Mouse (Mus musculus): ENCODE measurements at regions not wholly inside any gene's neighbourhood (a gene's known extent, or its start where the extent isn't known, plus 50 kb on each side); places are given as distances from the start of the nearest gene placed in this dataset.

- DNase-seq, result no peak
These were observed 116.4 kb upstream of the Lhx5 start for GRCm38 (mm10) chr5:120315116-120315515.

DNA sequence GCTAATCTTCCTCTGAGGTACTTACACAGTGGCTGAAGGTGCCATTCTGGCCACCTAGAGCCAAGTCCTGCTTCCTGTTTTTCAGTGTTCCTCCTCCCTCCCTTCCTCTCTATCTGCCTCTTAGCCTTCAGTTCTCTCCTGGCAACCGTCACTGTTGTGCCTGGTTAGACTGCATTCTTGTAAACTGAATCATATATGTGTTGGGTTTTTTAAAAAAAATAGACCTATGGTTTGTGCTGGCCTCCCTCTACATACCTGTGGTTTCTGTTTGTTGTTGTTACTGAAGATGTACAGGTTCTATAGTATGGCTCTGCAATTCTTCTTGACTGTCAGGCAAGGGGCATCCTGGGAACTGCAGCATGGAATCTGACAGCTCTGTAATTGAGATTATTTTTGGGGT, 112.5 kb upstream of the Lhx5 start:
- DNase-seq, result no peak

DNA sequence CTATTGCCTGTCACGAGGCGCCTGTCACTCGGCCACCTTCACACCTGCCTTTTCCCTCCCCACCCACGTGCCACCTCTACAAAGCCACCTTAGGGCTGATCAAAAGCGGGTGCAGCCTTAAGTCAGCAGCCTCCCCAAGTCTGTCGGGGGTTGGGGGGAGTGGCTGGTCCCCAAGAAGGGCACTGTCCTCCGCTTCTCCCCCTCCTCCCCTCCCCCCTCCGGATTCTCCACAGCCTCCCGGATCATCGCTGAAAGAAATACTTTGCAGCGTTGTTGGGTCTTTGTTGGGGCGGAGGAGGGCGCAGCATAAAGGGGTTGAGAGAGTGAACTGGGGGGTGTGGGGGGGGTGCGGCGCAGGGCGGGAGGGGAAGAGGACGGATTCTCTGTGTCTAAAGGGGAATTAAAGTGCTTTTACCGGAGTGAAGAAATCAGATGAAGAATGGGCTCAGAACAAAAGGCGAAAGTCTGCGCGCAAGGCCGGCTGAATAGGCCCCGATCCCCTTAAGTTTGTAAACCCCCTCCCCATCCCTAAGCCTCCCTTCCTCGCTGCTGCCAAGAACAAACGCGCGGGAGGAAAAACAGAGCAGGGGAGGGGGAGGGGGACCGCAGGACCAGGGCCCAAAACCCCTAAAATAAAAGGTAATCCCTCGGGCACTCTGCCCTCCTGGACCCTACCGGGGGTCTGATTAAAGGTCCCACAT, 109.3 kb upstream of the Lhx5 start:
- DNase-seq, result no peak

DNA sequence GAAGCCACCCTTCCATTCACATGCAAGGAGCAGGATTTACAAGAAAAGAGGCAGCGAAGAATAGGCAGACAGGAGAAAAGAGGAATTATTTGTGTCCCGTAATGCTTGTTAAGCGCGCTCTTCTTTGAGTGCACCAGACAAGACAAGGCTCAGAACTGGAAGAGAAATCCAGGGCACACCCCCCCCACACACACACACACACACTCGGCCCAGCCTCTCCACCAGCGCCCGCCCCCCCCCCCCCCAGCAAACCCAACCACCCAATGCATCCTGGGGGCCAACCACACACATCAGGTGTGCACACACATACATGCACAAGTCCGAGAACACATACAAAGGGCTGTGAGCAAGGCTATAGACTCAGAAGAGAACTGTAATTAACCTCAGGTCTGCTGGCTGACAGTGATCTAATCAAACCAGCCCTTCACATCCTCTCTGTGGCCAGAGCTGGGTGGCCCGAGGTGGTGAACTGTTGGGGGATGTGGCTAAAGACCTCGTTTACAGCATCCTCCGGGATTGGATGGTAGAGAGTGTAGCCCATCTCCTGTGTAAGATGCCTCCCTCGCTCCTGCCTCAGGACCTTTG, 108.7 kb upstream of the Lhx5 start:
- no peak for DNase-seq

- no peak for DNase-seq
These were observed 107.4 kb upstream of the Lhx5 start for GRCm38 (mm10) chr5:120324111-120324510.

DNA sequence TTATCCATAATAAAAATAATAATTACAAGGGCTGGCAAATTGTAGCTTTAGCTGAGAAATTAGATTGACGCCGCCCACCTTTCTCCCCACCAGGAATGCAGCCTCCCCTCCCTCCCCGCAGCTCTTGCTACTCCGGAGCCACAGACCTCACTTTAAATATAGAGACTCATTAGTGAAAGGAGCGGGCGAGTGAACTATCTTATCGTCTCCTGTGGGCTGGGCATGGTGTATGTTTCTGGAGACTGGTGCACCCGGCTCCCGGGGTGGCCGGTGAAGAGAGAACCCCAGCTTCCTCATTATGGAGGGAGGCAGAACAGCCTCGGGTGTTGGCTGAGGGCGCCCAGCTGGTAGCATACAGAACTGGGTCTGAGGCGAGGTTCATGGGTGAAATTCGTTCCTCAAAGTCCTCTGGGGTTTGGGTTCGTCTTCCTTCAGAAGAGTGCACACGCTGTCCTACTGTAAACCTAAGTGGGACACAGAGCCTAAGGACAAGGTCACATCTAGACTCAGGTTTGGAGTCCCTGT, 106.1 kb upstream of the Lhx5 start:
- no peak for DNase-seq

DNA sequence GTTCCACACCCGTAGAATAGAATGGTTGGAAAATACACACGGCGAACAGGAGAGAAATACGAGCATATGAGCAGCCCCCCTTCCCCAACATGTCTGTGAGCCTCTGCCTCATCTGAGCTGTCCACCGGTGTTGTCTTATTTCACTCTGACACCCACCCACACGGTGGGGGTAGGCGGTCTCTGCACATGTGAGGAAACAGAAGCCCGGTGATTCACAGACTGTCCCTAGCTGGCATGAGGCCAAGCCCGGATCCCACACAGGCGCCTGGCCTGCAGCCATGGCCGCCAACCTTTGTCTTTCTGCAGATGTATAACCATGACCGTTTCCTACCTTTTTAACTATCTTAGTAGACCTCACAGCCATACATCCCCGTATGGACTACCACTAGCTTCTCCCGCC, 99.5 kb upstream of the Lhx5 start:
- DNase-seq, result peak; percentile 64

- no peak for DNase-seq
These were observed 92.3 kb upstream of the Lhx5 start for GRCm38 (mm10) chr5:120339162-120339561.

- no peak for DNase-seq
These were observed 90.7 kb upstream of the Lhx5 start for GRCm38 (mm10) chr5:120340696-120341231.

- DNase-seq, result no peak
These were observed 81.0 kb upstream of the Lhx5 start for GRCm38 (mm10) chr5:120350461-120350860.

DNA sequence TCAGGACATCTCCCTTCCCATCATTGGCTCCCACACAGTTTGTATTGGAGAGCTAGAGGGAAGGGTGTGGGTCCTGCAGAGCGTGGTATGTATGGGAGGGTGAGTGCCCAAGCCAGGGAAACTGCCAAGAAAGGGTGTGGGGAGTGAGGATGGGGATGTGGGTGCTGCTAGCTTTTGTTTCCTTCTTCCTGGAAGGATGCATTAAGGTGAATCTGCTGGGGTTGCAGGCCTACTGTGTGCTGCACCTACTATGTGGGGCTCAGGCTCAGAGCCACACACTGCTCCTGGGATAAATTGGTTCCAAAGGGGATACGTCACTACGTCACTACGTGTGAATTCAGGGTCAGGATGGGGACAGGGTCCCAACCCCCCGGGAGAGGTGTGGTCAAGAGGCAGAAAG, 79.7 kb upstream of the Lhx5 start:
- DNase-seq, result no peak

DNA sequence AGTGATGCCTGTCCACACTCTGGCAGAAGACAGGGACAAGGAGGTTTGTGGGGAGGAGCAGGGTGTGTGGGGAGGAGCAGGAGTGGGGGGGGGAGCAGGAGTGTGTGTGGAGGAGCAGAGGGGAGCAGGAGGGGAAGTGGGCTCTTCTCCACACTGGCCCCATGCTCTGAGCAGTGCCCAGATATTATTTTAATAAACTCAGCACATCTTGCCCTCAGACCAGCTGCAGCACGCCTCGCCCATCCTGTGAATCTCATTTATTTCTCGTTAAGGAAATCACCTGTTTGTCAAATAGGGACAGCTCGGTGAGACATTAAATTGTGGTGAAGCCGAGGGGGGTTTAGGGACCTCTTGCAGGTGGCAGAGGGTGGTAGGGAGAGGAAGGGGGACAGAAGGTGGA, 77.8 kb upstream of the Lhx5 start:
- DNase-seq, result no peak

- DNase-seq, result no peak
These were observed 74.5 kb upstream of the Lhx5 start for GRCm38 (mm10) chr5:120356950-120357349.

DNA sequence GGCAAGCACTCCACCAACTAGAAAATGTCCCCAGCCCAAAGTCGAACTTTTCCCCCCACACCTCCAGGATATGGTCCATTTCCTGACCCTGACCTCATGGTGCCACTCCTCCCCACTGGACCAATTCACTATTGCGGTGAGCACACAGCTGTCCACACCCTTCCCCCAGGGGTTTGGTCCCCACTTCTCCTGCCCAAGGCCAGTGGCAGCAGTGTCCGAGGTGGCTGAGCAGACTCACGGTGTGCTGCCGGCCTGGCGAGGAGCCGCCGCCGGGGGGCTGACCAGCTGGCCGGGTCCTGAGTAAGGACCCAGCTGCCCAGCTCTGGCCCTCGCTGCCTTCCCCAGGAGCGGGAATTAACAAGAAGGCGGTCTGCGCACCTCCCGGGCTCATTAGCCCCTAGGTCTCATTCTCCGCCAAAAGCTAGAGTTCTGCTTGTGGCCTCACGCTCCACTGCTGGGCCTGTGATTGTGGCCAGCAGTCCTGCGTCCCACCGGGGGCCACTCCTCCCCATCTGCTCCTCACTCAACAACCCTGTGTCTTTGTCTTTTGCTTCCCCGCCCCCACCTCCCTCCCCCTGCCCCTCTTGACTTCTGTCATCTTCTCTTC, 73.3 kb upstream of the Lhx5 start:
- no peak for DNase-seq

GRCm38 (mm10) chr5:120365950-120366467, 65.5 kb upstream of the Lhx5 start:
- DNase-seq, result no peak

DNA sequence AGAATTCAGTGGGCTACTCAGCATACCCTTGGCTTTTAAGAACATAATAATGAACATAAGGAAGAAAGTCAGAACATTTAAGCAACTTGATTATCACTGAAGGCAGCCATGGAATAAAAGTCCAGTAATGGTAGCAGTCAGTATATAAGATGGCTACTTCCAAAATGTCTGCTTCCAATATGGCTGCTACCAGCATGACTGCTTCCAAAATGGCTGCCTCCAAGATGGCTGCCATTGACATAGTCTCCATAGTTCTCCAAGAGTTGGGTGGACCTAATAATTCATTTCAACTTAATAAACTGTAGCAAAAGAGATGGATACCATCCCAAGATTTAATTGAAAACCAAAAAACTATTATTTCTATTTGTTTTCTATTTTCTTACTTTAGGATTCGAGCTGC, 62.7 kb upstream of the Lhx5 start:
- DNase-seq, result no peak

DNA sequence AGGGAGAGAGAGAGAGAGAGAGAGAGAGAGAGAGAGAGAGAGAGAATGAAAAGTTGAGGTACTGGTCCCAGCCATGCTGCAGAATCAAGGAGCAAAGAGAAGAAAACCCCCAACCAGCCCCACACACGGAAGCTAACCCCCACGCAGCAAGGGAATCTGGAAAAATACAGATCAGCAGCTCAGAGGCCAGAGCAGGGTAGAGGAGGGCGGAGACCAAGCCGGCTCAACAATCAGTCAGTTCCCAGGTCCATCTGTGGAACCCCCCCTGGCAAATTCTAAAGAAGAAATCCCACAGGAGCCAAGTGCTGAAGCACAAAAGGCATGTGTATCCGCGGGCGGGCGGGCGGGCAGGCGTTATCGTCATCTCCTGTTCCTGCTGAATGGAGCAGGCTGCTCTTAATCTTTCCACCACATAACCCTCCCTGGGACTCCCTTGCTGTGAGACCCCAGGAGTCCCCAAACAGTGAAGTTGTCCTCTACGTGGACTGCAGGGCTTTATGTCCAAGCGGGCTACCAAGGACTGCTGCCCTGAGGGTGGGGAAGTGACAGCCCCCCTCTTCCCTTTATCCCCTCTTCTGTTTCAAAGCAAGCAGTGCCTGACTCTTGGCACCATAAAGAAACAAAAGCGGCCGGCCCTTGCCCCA, 60.2 kb upstream of the Lhx5 start:
- no peak for DNase-seq

DNA sequence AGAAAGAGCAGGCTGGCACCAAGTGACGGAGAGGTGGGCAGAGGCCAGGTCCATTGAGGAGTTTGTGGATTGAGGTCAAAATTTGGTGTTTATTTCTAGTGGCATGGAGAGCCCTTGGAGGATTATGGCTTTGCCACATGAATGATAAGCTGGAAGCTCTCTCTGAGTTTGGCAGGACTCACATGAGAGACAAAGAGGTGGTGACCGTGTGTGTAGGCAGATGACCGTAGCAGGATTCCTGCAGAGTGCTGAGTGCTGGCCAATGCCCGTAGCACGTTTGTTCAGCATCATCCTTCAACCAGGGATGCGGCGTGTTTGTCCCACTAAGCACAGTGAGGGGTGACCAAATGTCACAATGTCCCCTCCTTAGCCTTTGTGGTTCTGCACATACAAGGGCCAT, 58.1 kb upstream of the Lhx5 start:
- DNase-seq, result no peak
